Mouse (Mus musculus) right cerebral cortex, adult 18-20 months (tissue): ENCODE data around the gene Rgmb.

Source experiments
- DNase-seq: peaks from one replicate; pipeline ENCODE4 v3.0.0; 2022; ENCODE audit warnings: mixed read lengths

Gene Rgmb

GRCm38 (mm10) chr17:15774565-15775215 lies 56.1 kb downstream of the Rgmb start:
- no peak for DNase-seq

DNA sequence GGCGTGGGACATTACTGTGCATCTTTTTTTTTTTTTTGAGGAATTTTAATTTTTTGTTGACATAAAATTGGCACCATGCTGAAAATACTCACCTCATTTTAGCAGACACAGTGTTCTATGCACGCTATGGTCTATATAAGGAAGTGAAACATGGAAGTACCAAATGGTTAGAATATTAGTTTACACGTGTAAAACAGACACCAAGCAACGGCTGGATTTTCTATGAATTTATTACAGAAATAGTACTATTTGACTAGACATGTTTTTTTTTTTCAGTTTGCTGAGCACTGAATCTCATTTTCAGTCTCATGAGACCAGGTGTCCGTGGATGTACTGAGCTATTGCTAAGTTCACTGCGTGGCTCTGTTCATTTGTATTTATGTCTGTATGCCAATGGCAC lies 56.9 kb downstream of the Rgmb start:
- no peak for DNase-seq

DNA sequence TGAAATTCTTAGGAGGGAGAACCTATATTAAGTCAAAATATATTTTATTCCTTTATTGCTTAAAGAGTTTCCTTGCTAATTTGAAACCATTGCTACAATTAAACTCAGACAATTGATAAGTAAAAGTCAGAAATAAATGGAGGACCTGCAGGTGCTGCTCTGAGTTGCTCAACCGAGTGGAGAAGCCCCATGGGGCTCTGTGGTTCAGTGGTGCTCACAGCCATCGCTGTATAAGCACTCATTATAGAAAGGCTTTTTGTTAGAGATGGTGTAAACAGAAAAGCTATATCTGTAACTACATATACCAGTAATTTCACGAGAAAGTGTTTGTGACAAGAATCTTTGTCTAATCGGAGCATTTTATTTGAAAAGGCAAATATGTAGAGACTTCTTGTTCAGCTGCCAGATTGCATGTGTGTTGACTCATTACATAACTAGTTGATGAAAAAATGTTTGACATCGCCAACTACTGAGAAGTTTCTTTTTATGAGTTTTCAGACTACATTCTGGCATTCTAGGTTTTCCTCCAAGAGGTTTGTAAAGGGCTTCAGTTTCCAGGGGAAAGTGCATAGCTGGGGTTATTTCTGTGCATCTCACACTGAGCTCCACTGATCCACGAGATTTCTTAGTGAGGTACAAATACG lies 61.6 kb downstream of the Rgmb start:
- no peak for DNase-seq

- DNase-seq = no peak
Measured at GRCm38 (mm10) chr17:15761191-15761590, 69.6 kb downstream of the Rgmb start.
